Mouse (Mus musculus): ENCODE measurements around the gene Ndufb7. TPM values are rescaled to one million over a fixed set of nuclear protein-coding genes. Genes with fewer than 3 reads are reported as not detected.
A peak's percentile ranks its signal among the peaks of the same experiment; 100 is the strongest.
"Not testable (repeated sequence)": the region's sequence is repeated elsewhere in the genome, so short reads cannot be mapped to it uniquely, and the experiment has no call there.

Ndufb7 gene
- polyA plus RNA-seq (2015; fragmentation: Nextera tagmentation; extraction: Ambion mirVana), result 344 and 353 TPM in 2 replicates

DNA sequence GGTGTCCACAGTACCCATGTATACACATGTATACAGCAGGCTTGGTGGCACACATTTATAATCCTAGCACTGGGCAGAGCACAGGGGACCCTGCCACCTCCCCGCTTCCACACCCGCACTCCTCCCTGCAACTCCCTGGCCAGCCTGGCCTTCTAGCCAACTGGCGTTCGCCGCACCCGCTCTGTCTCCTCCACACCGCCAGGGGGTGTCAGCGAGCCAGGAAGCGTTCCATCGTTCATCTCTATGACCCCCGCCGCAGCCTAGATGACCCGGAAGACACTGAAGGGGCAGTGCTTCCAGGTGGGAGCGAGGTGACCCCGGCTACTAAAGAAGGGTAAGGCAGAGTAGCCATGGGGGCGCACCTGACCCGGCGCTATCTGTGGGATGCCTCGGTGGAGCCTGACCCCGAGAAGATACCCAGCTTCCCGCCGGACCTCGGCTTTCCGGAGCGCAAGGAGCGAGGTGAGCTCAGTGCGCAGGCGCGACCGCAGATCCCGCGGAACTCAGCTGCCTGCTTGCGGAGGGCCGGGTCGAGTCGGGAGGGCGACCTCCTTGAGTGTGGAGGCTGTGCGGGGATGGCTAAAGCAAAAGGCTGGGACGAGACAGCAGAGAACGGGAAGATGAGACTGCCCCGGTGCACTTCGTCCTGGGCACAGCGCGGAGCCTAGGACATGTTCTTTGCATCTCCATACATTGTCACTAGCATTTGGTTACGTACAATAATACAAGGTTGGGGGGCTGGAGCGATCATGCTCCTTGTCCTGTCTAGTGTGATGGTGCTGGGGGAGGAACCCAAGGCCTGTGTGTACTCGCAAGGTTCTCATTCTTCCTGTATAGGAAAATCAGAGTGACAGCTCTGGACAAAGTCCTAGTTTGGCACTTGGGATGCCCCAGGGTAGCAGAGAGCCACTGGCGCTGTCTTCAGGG lies at the start of gene Ndufb7:
Gene Ndufb7, plus strand, starts transcription at position 203 of the 927 bp plus-strand sequence.
- Histone ChIP-seq H3K9me3 (replicated peaks) (no peaks in the 10 kb centered on the region), H3K4me2 (peak within 1 kb of the TSS; percentile 81), H3K27ac (peak within 1 kb of the TSS; percentile 89), H3K4me3 (replicated peaks) (peak within 1 kb of the TSS; percentile 93), H3K27me3 (no peaks in the 10 kb centered on the region), H3K9ac (peak within 1 kb of the TSS; percentile 82), H3K36me3 (peaks cover 28% of the 10 kb centered on the region), H3K4me1 (peaks cover 21% of the 10 kb centered on the region)
- peak; percentile 89 for ATAC-seq (replicated peaks; ENCODE audit: low FRiP score)
- WGBS, result under 1% methylated on average over 48 of the region's 48 CpGs

DNA sequence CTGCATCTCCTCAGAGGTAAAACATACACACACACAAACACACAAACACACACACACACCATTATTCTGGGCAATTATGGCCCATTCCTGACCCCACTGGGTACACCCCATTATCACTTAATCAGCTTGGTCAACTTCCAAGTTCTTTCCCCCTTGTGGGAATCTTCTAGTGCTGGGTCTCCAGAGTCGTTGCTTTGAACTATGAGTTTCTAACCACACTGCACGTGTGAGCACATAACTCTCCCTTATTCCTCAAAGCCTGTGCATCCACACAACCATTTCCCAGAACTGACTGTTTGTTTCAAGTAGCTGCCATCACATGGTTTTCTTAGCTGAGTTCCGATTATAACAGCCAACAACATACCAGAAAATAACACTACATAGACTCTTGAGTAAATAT lies 46.0 kb upstream of the Ndufb7 start:
- 69% methylated on average over 3 of the region's 3 CpGs for WGBS
- Histone ChIP-seq H3K27me3 (no peaks in the 10 kb centered on the region), H3K36me3 (no peaks in the 10 kb centered on the region), H3K4me2 (no peak overlapping the region), H3K27ac (no peak overlapping the region), H3K9ac (no peak overlapping the region), H3K4me1 (no peaks in the 10 kb centered on the region), H3K4me3 (replicated peaks) (no peak overlapping the region), H3K9me3 (replicated peaks) (no peaks in the 10 kb centered on the region)
- no peak for ATAC-seq (replicated peaks; ENCODE audit: low FRiP score)

DNA sequence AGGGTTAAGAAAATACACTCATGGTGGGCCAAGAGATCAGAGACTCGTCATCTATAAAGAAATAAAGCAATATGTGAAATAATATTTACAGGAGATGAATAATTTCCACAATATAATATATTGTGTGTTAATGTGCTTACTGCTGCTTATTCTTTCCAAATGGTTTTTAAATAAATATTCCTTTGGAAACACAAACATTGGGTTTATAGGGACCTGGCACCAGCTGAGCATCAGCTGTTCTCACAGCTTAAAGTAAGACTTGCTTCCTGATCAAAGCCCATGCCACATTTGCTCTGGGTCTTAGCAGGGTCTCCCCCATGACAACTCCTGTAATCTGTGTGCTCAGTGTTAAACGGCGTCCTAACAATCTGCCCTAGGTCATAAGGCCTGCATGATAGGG lies 45.6 kb upstream of the Ndufb7 start:
- not testable (repeated sequence) for H3K4me2 ChIP-seq; H3K36me3 ChIP-seq; H3K4me3 ChIP-seq (replicated peaks); H3K27ac ChIP-seq; H3K4me1 ChIP-seq; H3K9ac ChIP-seq; H3K27me3 ChIP-seq; H3K9me3 ChIP-seq (replicated peaks); ATAC-seq (replicated peaks; ENCODE audit: low FRiP score)
- 77% methylated on average over 3 of the region's 3 CpGs for WGBS

DNA sequence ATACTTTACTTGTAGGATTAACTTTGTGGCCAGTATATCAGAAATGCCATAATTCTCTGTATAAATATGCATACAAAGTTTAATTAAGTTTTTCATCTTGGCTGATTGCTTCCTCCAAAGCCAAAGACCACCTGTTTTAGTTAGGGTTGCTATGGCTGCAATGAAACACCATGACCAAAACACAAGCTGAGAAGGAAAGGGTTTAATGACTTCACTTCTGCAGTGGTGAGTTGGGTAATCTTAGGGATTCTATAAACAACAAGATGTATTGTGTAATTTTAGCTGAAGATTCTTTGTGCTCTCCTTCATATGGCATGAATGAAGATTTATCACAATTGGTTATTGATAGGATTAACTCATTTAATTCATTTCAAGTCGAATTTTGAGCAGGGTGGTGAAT lies 45.2 kb upstream of the Ndufb7 start:
- no peaks in the 10 kb centered on the region for H3K9me3 ChIP-seq (replicated peaks)
- 33% methylated on average over 1 of the region's 1 CpGs for WGBS
- H3K27ac ChIP-seq, result no peak overlapping the region
- ATAC-seq (replicated peaks; ENCODE audit: low FRiP score), result no peak
- H3K36me3 ChIP-seq, result no peaks in the 10 kb centered on the region
- H3K4me1 ChIP-seq, result no peaks in the 10 kb centered on the region
- no peak overlapping the region for H3K4me3 ChIP-seq (replicated peaks)
- H3K9ac ChIP-seq, result no peak overlapping the region
- no peaks in the 10 kb centered on the region for H3K27me3 ChIP-seq
- no peak overlapping the region for H3K4me2 ChIP-seq

DNA sequence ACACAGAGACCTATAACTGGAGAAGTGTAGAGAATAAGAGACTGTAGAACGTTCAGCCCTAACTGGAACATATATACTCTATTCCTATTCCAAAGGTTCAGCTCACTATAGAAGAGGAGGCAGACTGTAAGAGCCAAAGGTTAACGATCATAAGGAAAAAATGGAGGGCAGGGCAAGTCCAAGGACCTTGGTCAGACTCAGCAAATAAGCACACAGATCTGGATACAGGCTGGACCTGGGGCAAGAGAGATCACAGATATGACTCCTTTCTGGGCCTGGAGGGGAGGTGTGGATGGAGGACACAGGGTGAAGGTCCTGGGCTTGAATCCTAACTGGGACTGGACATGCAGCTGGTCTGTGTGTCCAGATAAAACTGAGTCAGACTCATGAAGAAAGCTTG lies 31.7 kb upstream of the Ndufb7 start:
- no peak overlapping the region for H3K4me3 ChIP-seq (replicated peaks)
- WGBS, result 80% methylated on average over 2 of the region's 2 CpGs
- ATAC-seq (replicated peaks; ENCODE audit: low FRiP score), result no peak

DNA sequence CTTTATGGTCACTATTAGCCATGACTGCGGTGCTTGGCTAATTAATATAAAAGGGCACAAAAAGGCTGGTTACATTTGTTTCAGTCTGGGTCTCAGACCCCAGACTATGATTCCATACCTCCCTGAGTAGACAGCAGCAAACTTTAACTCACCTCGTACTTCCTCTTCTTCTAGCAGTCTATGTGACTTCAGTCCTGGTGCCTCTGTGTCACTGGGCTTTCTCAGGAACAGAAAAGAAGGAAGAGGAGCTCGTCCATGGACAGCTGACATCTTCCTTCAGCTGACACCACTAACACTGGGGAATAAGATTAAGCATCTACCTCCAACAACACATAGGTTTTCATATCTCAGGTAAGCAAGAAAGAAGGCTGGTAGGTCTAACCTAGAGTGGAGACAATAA lies 30.7 kb upstream of the Ndufb7 start, which contains the start of gene Olfr370:
Gene Olfr370, plus strand, starts transcription at position 45 of the 400 bp plus-strand sequence.
- no peak within 1 kb of the TSS for H3K9ac ChIP-seq
- H3K27ac ChIP-seq, result no peak within 1 kb of the TSS
- no peaks in the 10 kb centered on the region for H3K9me3 ChIP-seq (replicated peaks)
- no peaks in the 10 kb centered on the region for H3K36me3 ChIP-seq
- no peak within 1 kb of the TSS for H3K4me2 ChIP-seq
- WGBS, result 68% methylated on average over 3 of the region's 3 CpGs
- no peak within 1 kb of the TSS for H3K4me3 ChIP-seq (replicated peaks)
- no peak for ATAC-seq (replicated peaks; ENCODE audit: low FRiP score)
- no peaks in the 10 kb centered on the region for H3K27me3 ChIP-seq
- H3K4me1 ChIP-seq, result no peaks in the 10 kb centered on the region

More for the DNA sequence above, 31.7 kb upstream of the Ndufb7 start:
- Histone ChIP-seq H3K4me1 (no peaks in the 10 kb centered on the region), H3K36me3 (no peaks in the 10 kb centered on the region), H3K27me3 (no peaks in the 10 kb centered on the region), H3K4me2 (no peak overlapping the region), H3K9me3 (replicated peaks) (no peaks in the 10 kb centered on the region), H3K9ac (no peak overlapping the region), H3K27ac (no peak overlapping the region)

DNA sequence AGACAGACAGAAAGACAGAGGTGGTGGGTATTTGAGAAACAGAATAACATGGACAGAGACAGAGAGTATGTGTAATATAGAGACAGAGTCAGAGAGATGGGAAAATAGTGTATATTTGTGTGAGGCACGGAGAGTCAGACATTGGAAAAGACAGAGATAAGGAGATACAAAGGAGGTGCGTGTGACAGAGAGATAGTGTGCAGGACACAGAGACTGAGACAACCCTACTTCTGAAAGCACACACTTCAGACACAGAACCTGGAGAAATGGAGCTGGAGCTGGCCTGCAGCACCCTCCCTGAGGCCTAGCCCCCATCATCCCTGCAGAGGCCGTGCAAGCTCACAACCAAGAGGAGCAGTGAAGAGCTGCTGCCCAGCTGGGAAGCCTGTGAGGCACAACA lies 3.8 kb upstream of the Ndufb7 start:
- Histone ChIP-seq H3K4me1 (peaks cover 5% of the 10 kb centered on the region), H3K9me3 (replicated peaks) (no peaks in the 10 kb centered on the region), H3K27ac (no peak overlapping the region), H3K36me3 (no peaks in the 10 kb centered on the region), H3K27me3 (no peaks in the 10 kb centered on the region), H3K4me2 (no peak overlapping the region), H3K9ac (no peak overlapping the region), H3K4me3 (replicated peaks) (no peak overlapping the region)
- ATAC-seq (replicated peaks; ENCODE audit: low FRiP score), result no peak
- 81% methylated on average over 3 of the region's 3 CpGs for WGBS

DNA sequence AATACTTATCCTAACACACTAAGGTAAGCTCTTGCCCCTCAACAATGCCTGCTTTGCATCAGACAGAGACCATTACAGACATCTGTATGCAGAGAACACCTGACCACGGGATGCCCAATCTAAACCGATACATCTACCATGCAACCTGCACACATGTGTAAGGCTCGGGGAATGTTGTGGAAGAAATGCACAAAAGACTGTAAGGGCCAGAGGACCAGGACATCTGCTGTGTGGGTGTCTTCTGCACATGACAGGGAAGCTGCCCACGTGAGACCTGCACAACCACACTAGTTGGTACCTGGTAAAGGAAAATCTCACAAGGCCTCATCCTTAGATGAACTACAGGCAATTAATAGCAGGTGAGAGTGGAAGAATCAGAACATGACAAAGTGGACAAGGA lies 3.2 kb upstream of the Ndufb7 start:
- no peaks in the 10 kb centered on the region for H3K9me3 ChIP-seq (replicated peaks)
- no peak overlapping the region for H3K27ac ChIP-seq
- no peak overlapping the region for H3K4me2 ChIP-seq
- H3K4me3 ChIP-seq (replicated peaks), result no peak overlapping the region
- no peaks in the 10 kb centered on the region for H3K27me3 ChIP-seq
- H3K4me1 ChIP-seq, result peaks cover 11% of the 10 kb centered on the region
- no peaks in the 10 kb centered on the region for H3K36me3 ChIP-seq
- WGBS, result 78% methylated on average over 4 of the region's 4 CpGs
- H3K9ac ChIP-seq, result no peak overlapping the region
- no peak for ATAC-seq (replicated peaks; ENCODE audit: low FRiP score)

DNA sequence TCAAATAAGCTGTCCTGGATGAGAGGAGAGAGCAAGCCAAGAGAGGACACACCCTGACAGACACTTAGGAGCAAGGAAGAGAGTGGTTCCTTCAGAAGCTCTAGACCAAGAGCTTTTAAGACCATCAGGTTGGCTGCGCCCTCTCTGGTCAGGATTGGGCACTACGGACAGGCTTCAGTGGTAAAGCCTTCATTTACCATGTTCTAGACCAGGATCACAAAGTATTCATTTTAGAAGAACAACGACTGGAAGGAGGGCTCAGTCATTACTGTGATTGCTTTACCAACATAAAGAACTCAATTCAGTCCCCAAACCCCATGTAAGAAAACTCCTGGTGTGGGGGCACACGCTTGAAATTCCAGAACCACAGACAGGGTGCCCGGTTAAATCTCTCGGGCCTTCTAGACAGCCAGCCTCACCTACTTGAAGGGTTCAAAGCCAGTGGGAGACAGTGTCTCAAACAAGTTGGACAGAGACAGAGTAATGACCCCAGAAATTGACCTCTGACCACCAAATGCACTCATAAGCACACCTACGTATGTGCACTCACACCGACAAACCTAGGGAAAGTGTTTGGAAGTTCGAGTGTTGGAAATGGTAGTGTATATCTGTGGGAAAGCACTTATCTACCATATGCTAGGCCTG lies 618 bp upstream of the Ndufb7 start:
- H3K4me2 ChIP-seq, result peak overlapping the region; percentile 81
- H3K9me3 ChIP-seq (replicated peaks), result no peaks in the 10 kb centered on the region
- H3K36me3 ChIP-seq, result peaks cover 19% of the 10 kb centered on the region
- ATAC-seq (replicated peaks; ENCODE audit: low FRiP score), result peak; percentile 12; the same call in 1 of the 2 replicates
- H3K27me3 ChIP-seq, result no peaks in the 10 kb centered on the region
- H3K4me1 ChIP-seq, result peaks cover 21% of the 10 kb centered on the region
- 76% methylated on average over 9 of the region's 9 CpGs for WGBS
- no peak overlapping the region; the same call in 1 of the 2 replicates for H3K4me3 ChIP-seq (replicated peaks)
- no peak overlapping the region for H3K9ac ChIP-seq
- H3K27ac ChIP-seq, result no peak overlapping the region

DNA sequence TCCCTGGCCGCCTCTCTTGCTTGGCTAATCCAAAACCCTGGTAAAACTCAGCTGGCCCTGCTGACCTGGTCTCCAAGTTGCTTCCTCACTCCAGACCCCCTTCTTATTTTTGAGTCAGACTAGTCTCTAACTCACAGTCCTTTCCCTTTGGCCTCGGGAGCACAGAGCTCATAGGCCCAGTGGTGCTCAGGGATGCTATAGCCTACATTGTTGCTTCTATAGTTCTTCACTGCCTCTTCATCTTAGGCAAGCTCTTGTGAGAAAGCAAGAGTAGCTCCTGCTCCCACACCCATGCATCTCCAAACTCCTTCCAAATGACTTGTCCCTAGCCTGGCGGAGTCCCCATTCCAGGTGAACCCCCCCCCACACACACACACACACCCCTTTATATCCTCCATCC lies 1.2 kb downstream of the Ndufb7 start:
- peak overlapping the region; percentile 82 for H3K9ac ChIP-seq
- ATAC-seq (replicated peaks; ENCODE audit: low FRiP score), result no peak
- no peaks in the 10 kb centered on the region for H3K9me3 ChIP-seq (replicated peaks)
- H3K4me1 ChIP-seq, result peaks cover 27% of the 10 kb centered on the region
- H3K36me3 ChIP-seq, result peaks cover 37% of the 10 kb centered on the region
- peak overlapping the region; percentile 93 for H3K4me3 ChIP-seq (replicated peaks)
- H3K27me3 ChIP-seq, result no peaks in the 10 kb centered on the region
- 51% methylated on average over 3 of the region's 3 CpGs for WGBS
- H3K27ac ChIP-seq, result 0 out of 2 replicates have a peak overlapping the region, but pooled peaks have one; percentile 89
- peak overlapping the region; percentile 81 for H3K4me2 ChIP-seq

DNA sequence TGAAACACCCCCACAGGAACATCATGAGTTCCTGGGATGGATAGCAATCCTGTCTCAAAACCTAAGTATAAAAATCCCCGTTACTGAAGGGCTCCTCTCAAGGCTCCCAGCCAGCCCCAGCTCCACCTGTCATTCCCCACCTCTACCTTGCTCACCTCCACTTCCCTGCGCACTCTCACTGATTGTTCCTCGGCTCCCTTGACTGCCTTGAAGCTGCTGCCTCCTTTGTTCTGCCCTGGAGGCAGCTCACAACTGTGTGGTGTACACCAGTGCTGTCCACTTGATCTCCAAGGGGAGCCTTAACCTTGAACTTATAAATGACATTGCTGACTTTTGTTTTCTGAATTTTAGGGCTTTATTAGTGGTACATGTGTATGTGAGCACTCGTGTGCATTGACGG lies 1.7 kb downstream of the Ndufb7 start:
- Histone ChIP-seq H3K36me3 (peaks cover 42% of the 10 kb centered on the region), H3K4me2 (peak overlapping the region; percentile 81; the same call in 1 of the 2 replicates), H3K27ac (no peak overlapping the region), H3K27me3 (no peaks in the 10 kb centered on the region), H3K4me1 (peaks cover 30% of the 10 kb centered on the region), H3K4me3 (replicated peaks) (peak overlapping the region; percentile 93; the same call in 1 of the 2 replicates), H3K9me3 (replicated peaks) (no peaks in the 10 kb centered on the region), H3K9ac (peak overlapping the region; percentile 82; the same call in 1 of the 2 replicates)
- WGBS, result 64% methylated on average over 5 of the region's 5 CpGs
- ATAC-seq (replicated peaks; ENCODE audit: low FRiP score), result no peak

DNA sequence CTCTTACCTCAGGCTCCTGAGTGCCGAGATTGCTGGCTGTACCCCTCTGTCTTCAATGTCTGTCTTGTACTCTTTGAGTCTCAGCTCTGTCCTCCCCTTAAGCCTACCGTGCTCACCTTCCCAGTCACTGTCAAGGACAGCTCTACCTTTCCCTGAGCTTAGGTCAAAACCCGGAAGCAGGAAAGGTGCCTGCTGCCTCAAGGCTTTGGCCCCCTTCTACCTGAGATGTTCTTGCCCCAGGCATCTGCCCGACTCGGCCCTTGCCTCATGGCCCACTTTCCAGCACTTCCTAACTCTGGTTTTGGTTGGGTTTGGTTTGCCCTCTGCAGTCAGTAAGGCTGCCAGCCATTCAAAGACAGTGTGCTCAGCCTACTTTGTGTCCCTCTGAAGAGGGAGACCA lies 2.3 kb downstream of the Ndufb7 start:
- 75% methylated on average over 5 of the region's 5 CpGs for WGBS
- Histone ChIP-seq H3K9me3 (replicated peaks) (no peaks in the 10 kb centered on the region), H3K4me2 (no peak overlapping the region), H3K27me3 (no peaks in the 10 kb centered on the region), H3K4me3 (replicated peaks) (no peak overlapping the region), H3K4me1 (peaks cover 36% of the 10 kb centered on the region), H3K36me3 (peaks cover 46% of the 10 kb centered on the region), H3K9ac (no peak overlapping the region), H3K27ac (no peak overlapping the region)
- ATAC-seq (replicated peaks; ENCODE audit: low FRiP score), result no peak
